Mouse (Mus musculus) heart, postnatal 0 days (tissue): Measurements from ENCODE around the gene Pcsk6.

Experiments
- CTCF ChIP-seq: IDR thresholded peaks from 2 replicates; pipeline ENCODE4 v1.5.1; 2016; ENCODE audit warnings: antibody characterized with exemption, control low read depth, low read depth
- EP300 ChIP-seq: IDR thresholded peaks from 2 replicates; pipeline ENCODE4 v1.6.1; 2016; ENCODE audit warnings: antibody characterized with exemption, low read depth

- TF ChIP-seq CTCF (peak; percentile 66), EP300 (no peak)
Observed at GRCm38 (mm10) chr7:66027747-66028146, 166.2 kb downstream of the Pcsk6 start.
